Mouse (Mus musculus): ENCODE data around the gene Abi1. TPM values are rescaled to one million over a fixed set of nuclear protein-coding genes. Genes with fewer than 3 reads are reported as not detected.
"Not testable (repeated sequence)": the region's sequence is repeated elsewhere in the genome, so short reads cannot be mapped to it uniquely, and the experiment has no call there.

Gene Abi1
- polyA plus RNA-seq, 1 experiment from 2014 or later = 67.7 TPM

- Histone ChIP-seq H3K4me3 (ENCODE audit: low read depth, low read length) (no peak overlapping the region), H3K36me3 (ENCODE audit: control insufficient read depth, insufficient read depth, low read length) (peaks cover 2% of the 10 kb centered on the region; the same call in 1 of the 2 replicates), H3K4me1 (ENCODE audit: control insufficient read depth, insufficient read depth, low read length) (no peaks in the 10 kb centered on the region), H3K9ac (ENCODE audit: low read length) (no peak overlapping the region), H3K27me3 (replicated peaks; ENCODE audit: control insufficient read depth, insufficient read depth, low read length) (no peaks in the 10 kb centered on the region), H3K9me3 (replicated peaks; ENCODE audit: control insufficient read depth, low read length) (no peaks in the 10 kb centered on the region), H3K4me2 (ENCODE audit: low read length) (no peak overlapping the region), H3K27ac (ENCODE audit: low read depth, low read length) (no peak overlapping the region)
- DNase-seq (ENCODE audit: low spot score) = no peak
- no peak for ATAC-seq
- WGBS = 95% methylated on average over 8 of the region's 8 CpGs
Measured at GRCm38 (mm10) chr2:22962242-22962641, 77.8 kb downstream of the Abi1 start.

GRCm38 (mm10) chr2:22961681-22962080 lies 78.4 kb downstream of the Abi1 start:
- Histone ChIP-seq H3K4me2 (ENCODE audit: low read length) (no peak overlapping the region), H3K4me1 (ENCODE audit: control insufficient read depth, insufficient read depth, low read length) (no peaks in the 10 kb centered on the region), H3K9me3 (replicated peaks; ENCODE audit: control insufficient read depth, low read length) (no peaks in the 10 kb centered on the region), H3K36me3 (ENCODE audit: control insufficient read depth, insufficient read depth, low read length) (peaks cover 2% of the 10 kb centered on the region; the same call in 1 of the 2 replicates), H3K27ac (ENCODE audit: low read depth, low read length) (no peak overlapping the region), H3K4me3 (ENCODE audit: low read depth, low read length) (no peak overlapping the region), H3K27me3 (replicated peaks; ENCODE audit: control insufficient read depth, insufficient read depth, low read length) (no peaks in the 10 kb centered on the region), H3K9ac (ENCODE audit: low read length) (no peak overlapping the region)
- 93% methylated on average over 2 of the region's 2 CpGs for WGBS
- ATAC-seq (no peak), DNase-seq (ENCODE audit: low spot score) (no peak)

GRCm38 (mm10) chr2:22957415-22957814 lies 82.6 kb downstream of the Abi1 start:
- WGBS = 47% methylated on average over 1 of the region's 1 CpGs
- Histone ChIP-seq H3K36me3 (ENCODE audit: control insufficient read depth, insufficient read depth, low read length) (peaks cover 2% of the 10 kb centered on the region; the same call in 1 of the 2 replicates), H3K4me2 (ENCODE audit: low read length) (no peak overlapping the region), H3K27me3 (replicated peaks; ENCODE audit: control insufficient read depth, insufficient read depth, low read length) (no peaks in the 10 kb centered on the region), H3K4me1 (ENCODE audit: control insufficient read depth, insufficient read depth, low read length) (no peaks in the 10 kb centered on the region), H3K9me3 (replicated peaks; ENCODE audit: control insufficient read depth, low read length) (no peaks in the 10 kb centered on the region), H3K4me3 (ENCODE audit: low read depth, low read length) (no peak overlapping the region), H3K27ac (ENCODE audit: low read depth, low read length) (no peak overlapping the region), H3K9ac (ENCODE audit: low read length) (no peak overlapping the region)
- DNase-seq (ENCODE audit: low spot score) (no peak), ATAC-seq (no peak)

- Histone ChIP-seq H3K36me3 (ENCODE audit: control insufficient read depth, insufficient read depth, low read length) (peaks cover 2% of the 10 kb centered on the region; the same call in 1 of the 2 replicates), H3K9ac (ENCODE audit: low read length) (no peak overlapping the region), H3K4me3 (ENCODE audit: low read depth, low read length) (no peak overlapping the region), H3K4me2 (ENCODE audit: low read length) (no peak overlapping the region), H3K9me3 (replicated peaks; ENCODE audit: control insufficient read depth, low read length) (no peaks in the 10 kb centered on the region), H3K27ac (ENCODE audit: low read depth, low read length) (no peak overlapping the region), H3K4me1 (ENCODE audit: control insufficient read depth, insufficient read depth, low read length) (no peaks in the 10 kb centered on the region), H3K27me3 (replicated peaks; ENCODE audit: control insufficient read depth, insufficient read depth, low read length) (no peaks in the 10 kb centered on the region)
- DNase-seq (ENCODE audit: low spot score) (no peak), ATAC-seq (no peak)
- 93% methylated on average over 5 of the region's 5 CpGs for WGBS
Measured at GRCm38 (mm10) chr2:22955914-22956313, 84.1 kb downstream of the Abi1 start.

- Histone ChIP-seq H3K4me3 (ENCODE audit: low read depth, low read length) (no peak overlapping the region), H3K4me1 (ENCODE audit: control insufficient read depth, insufficient read depth, low read length) (no peaks in the 10 kb centered on the region), H3K9me3 (replicated peaks; ENCODE audit: control insufficient read depth, low read length) (no peaks in the 10 kb centered on the region), H3K27ac (ENCODE audit: low read depth, low read length) (no peak overlapping the region), H3K36me3 (ENCODE audit: control insufficient read depth, insufficient read depth, low read length) (peaks cover 2% of the 10 kb centered on the region; the same call in 1 of the 2 replicates), H3K4me2 (ENCODE audit: low read length) (no peak overlapping the region), H3K27me3 (replicated peaks; ENCODE audit: control insufficient read depth, insufficient read depth, low read length) (no peaks in the 10 kb centered on the region), H3K9ac (ENCODE audit: low read length) (no peak overlapping the region)
- 87% methylated on average over 4 of the region's 4 CpGs for WGBS
- no peak for DNase-seq (ENCODE audit: low spot score)
- no peak for ATAC-seq
Measured at GRCm38 (mm10) chr2:22954278-22954677, 85.8 kb downstream of the Abi1 start.

GRCm38 (mm10) chr2:22949956-22950355 lies 90.1 kb downstream of the Abi1 start:
- Histone ChIP-seq H3K9me3 (replicated peaks; ENCODE audit: control insufficient read depth, low read length) (no peaks in the 10 kb centered on the region), H3K4me2 (ENCODE audit: low read length) (no peak overlapping the region), H3K4me3 (ENCODE audit: low read depth, low read length) (no peak overlapping the region), H3K4me1 (ENCODE audit: control insufficient read depth, insufficient read depth, low read length) (no peaks in the 10 kb centered on the region), H3K27me3 (replicated peaks; ENCODE audit: control insufficient read depth, insufficient read depth, low read length) (no peaks in the 10 kb centered on the region), H3K36me3 (ENCODE audit: control insufficient read depth, insufficient read depth, low read length) (peaks cover 5% of the 10 kb centered on the region; the same call in 1 of the 2 replicates), H3K27ac (ENCODE audit: low read depth, low read length) (no peak overlapping the region), H3K9ac (ENCODE audit: low read length) (no peak overlapping the region)
- DNase-seq (ENCODE audit: low spot score) (no peak), ATAC-seq (no peak)
- 68% methylated on average over 4 of the region's 4 CpGs for WGBS

GRCm38 (mm10) chr2:22933556-22933955 lies 106.5 kb downstream of the Abi1 start:
- no peaks in the 10 kb centered on the region for H3K4me1 ChIP-seq (ENCODE audit: control insufficient read depth, insufficient read depth, low read length)
- no peak overlapping the region for H3K9ac ChIP-seq (ENCODE audit: low read length)
- H3K9me3 ChIP-seq (replicated peaks; ENCODE audit: control insufficient read depth, low read length) = no peaks in the 10 kb centered on the region
- no peaks in the 10 kb centered on the region for H3K27me3 ChIP-seq (replicated peaks; ENCODE audit: control insufficient read depth, insufficient read depth, low read length)
- no peak overlapping the region for H3K27ac ChIP-seq (ENCODE audit: low read depth, low read length)
- WGBS = 89% methylated on average over 1 of the region's 1 CpGs
- H3K4me3 ChIP-seq (ENCODE audit: low read depth, low read length) = no peak overlapping the region
- H3K4me2 ChIP-seq (ENCODE audit: low read length) = no peak overlapping the region
- ATAC-seq (no peak), DNase-seq (ENCODE audit: low spot score) (no peak)
- peaks cover 28% of the 10 kb centered on the region for H3K36me3 ChIP-seq (ENCODE audit: control insufficient read depth, insufficient read depth, low read length)

GRCm38 (mm10) chr2:22928259-22928658 lies 111.8 kb downstream of the Abi1 start:
- Histone ChIP-seq H3K36me3 (ENCODE audit: control insufficient read depth, insufficient read depth, low read length) (peaks cover 25% of the 10 kb centered on the region), H3K4me2 (ENCODE audit: low read length) (no peak overlapping the region), H3K27ac (ENCODE audit: low read depth, low read length) (no peak overlapping the region), H3K9me3 (replicated peaks; ENCODE audit: control insufficient read depth, low read length) (no peaks in the 10 kb centered on the region), H3K4me1 (ENCODE audit: control insufficient read depth, insufficient read depth, low read length) (no peaks in the 10 kb centered on the region), H3K4me3 (ENCODE audit: low read depth, low read length) (no peak overlapping the region), H3K9ac (ENCODE audit: low read length) (no peak overlapping the region), H3K27me3 (replicated peaks; ENCODE audit: control insufficient read depth, insufficient read depth, low read length) (no peaks in the 10 kb centered on the region)
- DNase-seq (ENCODE audit: low spot score) = no peak
- no peak for ATAC-seq
- 71% methylated on average over 2 of the region's 2 CpGs for WGBS

GRCm38 (mm10) chr2:22925911-22926310 lies 114.1 kb downstream of the Abi1 start:
- H3K27ac ChIP-seq (ENCODE audit: low read depth, low read length); H3K9ac ChIP-seq (ENCODE audit: low read length); ATAC-seq; H3K4me3 ChIP-seq (ENCODE audit: low read depth, low read length); H3K9me3 ChIP-seq (replicated peaks; ENCODE audit: control insufficient read depth, low read length); DNase-seq (ENCODE audit: low spot score); H3K4me2 ChIP-seq (ENCODE audit: low read length); H3K27me3 ChIP-seq (replicated peaks; ENCODE audit: control insufficient read depth, insufficient read depth, low read length); H3K4me1 ChIP-seq (ENCODE audit: control insufficient read depth, insufficient read depth, low read length): not testable (repeated sequence)
- WGBS = 93% methylated on average over 2 of the region's 3 CpGs
- peaks cover 23% of the 10 kb centered on the region for H3K36me3 ChIP-seq (ENCODE audit: control insufficient read depth, insufficient read depth, low read length)

All from forebrain, embryonic 14.5 days (tissue).